8 mouse cellular contexts compared by ENCODE assay signal in genomic region chr9:37460961-37461340, GRCm38 (mm10). TPM values are rescaled to one million over a fixed set of nuclear protein-coding genes. Genes with fewer than 3 reads are reported as not detected.
DNase-seq lines count a peak whose midpoint lies in the region; ATAC-seq and TF ChIP-seq lines count a peak whose summit lies in the region.

No protein-coding gene starts in this region.

- no peak for ATAC-seq in heart, embryonic 12.5 days (ENCODE audit: insufficient number of reproducible peaks, low FRiP score)
- no peak for ATAC-seq in forebrain, embryonic 13.5 days
- ATAC-seq in limb, embryonic 15.5 days (ENCODE audit: insufficient number of reproducible peaks, low FRiP score, low TSS enrichment, low read depth) = no peak

- TF ChIP-seq CTCF in CH12.LX (conservative IDR thresholded peaks at IDR 0.05 in 1 of 2, IDR thresholded peaks at IDR 0.05 in 1 of 2; ENCODE audit: low read depth in 2 of 2, low read length in 2 of 2) = no peak

- TF ChIP-seq RAD21 in CH12.LX (IDR thresholded peaks at IDR 0.05; ENCODE audit: low read depth, low read length) = no peak

- peaks cover 13% of the 10 kb centered on the region for H3K4me1 ChIP-seq in heart, embryonic 12.5 days (replicated peaks)
- H3K4me1 ChIP-seq in CH12.LX (ENCODE audit: control insufficient read depth in 1 of 2, insufficient read depth in 2 of 2) = peaks cover 0 to 13% of the 10 kb centered on the region in 2 experiments; a peak in 3 of 4 replicates
- peaks cover 60% of the 10 kb centered on the region for H3K4me1 ChIP-seq in forebrain, embryonic 13.5 days
- H3K4me1 ChIP-seq in limb, embryonic 15.5 days = peaks cover 20% of the 10 kb centered on the region

- H3K4me3 ChIP-seq in heart, embryonic 12.5 days = peak overlapping the region; percentile 51
- H3K4me3 ChIP-seq in CH12.LX (replicated peaks in 1 of 3; ENCODE audit: low read depth in 2 of 3, low read length in 2 of 3, poor library complexity in 1 of 3) = peak overlapping the region in 1 of 3 experiments; percentile 36
- H3K4me3 ChIP-seq in forebrain, embryonic 13.5 days = peak overlapping the region; percentile 54
- peak overlapping the region; percentile 49 for H3K4me3 ChIP-seq in limb, embryonic 15.5 days

- no peak for TF ChIP-seq POLR2A in CH12.LX (IDR thresholded peaks at IDR 0.05; ENCODE audit: low read depth, low read length)

- dilution Hi-C loops in CH12.LX (cut with MboI; ENCODE audit: extremely low pct_ligation_motif_present, extremely low pct_unique_long_range_greater_than_20kb, low sequenced_read_pairs) = no loop called here

- in situ Hi-C loops in CH12.LX (cut with MboI; ENCODE audit: low pct_ligation_motif_present, low pct_unique_long_range_greater_than_20kb, low sequenced_read_pairs) = no loop called here

- no peak for TF ChIP-seq EP300 in CH12.LX (IDR thresholded peaks at IDR 0.05; ENCODE audit: low read length)

- DNase-seq in heart, postnatal 4 days = no peak
- DNase-seq in CH12.LX (ENCODE audit: extremely low read depth) = no peak
- no peak for DNase-seq in urinary bladder, postnatal 10 days (ENCODE audit: low spot score)
- DNase-seq in cerebellum, postnatal 4 days (ENCODE audit: low spot score in 2 of 2) = no peak
- DNase-seq in retina, postnatal 1 day = no peak

- H3K79me2 ChIP-seq in CH12.LX (replicated peaks; ENCODE audit: control insufficient read depth, extremely low read depth, insufficient read depth, poor library complexity, severe bottlenecking) = no peaks in the 10 kb centered on the region

- peak overlapping the region; percentile 92 for H3K4me2 ChIP-seq in heart, embryonic 12.5 days
- peak overlapping the region; percentile 89 for H3K4me2 ChIP-seq in CH12.LX (ENCODE audit: insufficient read depth, low read depth, poor library complexity, severe bottlenecking)
- H3K4me2 ChIP-seq in forebrain, embryonic 13.5 days = peak overlapping the region; percentile 97
- H3K4me2 ChIP-seq in limb, embryonic 15.5 days = peak overlapping the region; percentile 97

- WGBS in heart, embryonic 12.5 days = 9% methylated on average over 5 of the region's 5 CpGs
- 12% methylated on average over 5 of the region's 5 CpGs for WGBS in forebrain, embryonic 13.5 days
- 7% methylated on average over 5 of the region's 5 CpGs for WGBS in limb, embryonic 15.5 days

- peaks cover 78% of the 10 kb centered on the region for H3K27me3 ChIP-seq in heart, embryonic 12.5 days (replicated peaks)
- peaks cover 36% of the 10 kb centered on the region for H3K27me3 ChIP-seq in CH12.LX (replicated peaks)
- H3K27me3 ChIP-seq in forebrain, embryonic 13.5 days = peaks cover 40% of the 10 kb centered on the region
- H3K27me3 ChIP-seq in limb, embryonic 15.5 days = peaks cover 84% of the 10 kb centered on the region

- H3K27ac ChIP-seq in heart, embryonic 12.5 days (ENCODE audit: poor library complexity, severe bottlenecking) = no peak overlapping the region
- no peak overlapping the region for H3K27ac ChIP-seq in CH12.LX (ENCODE audit: insufficient read depth, low read depth)
- H3K27ac ChIP-seq in forebrain, embryonic 13.5 days = peak overlapping the region; percentile 81
- H3K27ac ChIP-seq in limb, embryonic 15.5 days = no peak overlapping the region

- no peaks in the 10 kb centered on the region for H3K36me3 ChIP-seq in heart, embryonic 12.5 days
- H3K36me3 ChIP-seq in CH12.LX (replicated peaks in 1 of 2; ENCODE audit: control insufficient read depth in 1 of 2, insufficient read depth in 1 of 2, low read length in 1 of 2) = no peaks in the 10 kb centered on the region
- H3K36me3 ChIP-seq in forebrain, embryonic 13.5 days (ENCODE audit: poor library complexity, severe bottlenecking) = no peaks in the 10 kb centered on the region
- H3K36me3 ChIP-seq in limb, embryonic 15.5 days = no peaks in the 10 kb centered on the region

- H3K9ac ChIP-seq in heart, embryonic 12.5 days = peak overlapping the region; percentile 11; the same call in 1 of the 2 replicates
- no peak overlapping the region for H3K9ac ChIP-seq in CH12.LX (ENCODE audit: insufficient read depth, low read depth)
- H3K9ac ChIP-seq in forebrain, embryonic 13.5 days = peak overlapping the region; percentile 72
- H3K9ac ChIP-seq in limb, embryonic 15.5 days = no peak overlapping the region

- no peaks in the 10 kb centered on the region for H3K9me3 ChIP-seq in heart, embryonic 12.5 days (replicated peaks)
- peaks cover 3% of the 10 kb centered on the region for H3K9me3 ChIP-seq in CH12.LX (replicated peaks; ENCODE audit: low read length)
- no peaks in the 10 kb centered on the region for H3K9me3 ChIP-seq in forebrain, embryonic 13.5 days (replicated peaks)
- no peaks in the 10 kb centered on the region for H3K9me3 ChIP-seq in limb, embryonic 15.5 days

TF ChIP-seq in CH12.LX, 34 proteins besides CTCF, POLR2A, EP300 and RAD21:
- no peak for TF ChIP-seq CHD2 (IDR thresholded peaks at IDR 0.05; ENCODE audit: low read length)
- TF ChIP-seq JUN (IDR thresholded peaks at IDR 0.05; ENCODE audit: insufficient read depth, low read depth, low read length) = no peak
- TF ChIP-seq MEF2A (IDR thresholded peaks at IDR 0.05; ENCODE audit: borderline replicate concordance, low read depth, low read length) = no peak
- no peak for TF ChIP-seq USF1 (IDR thresholded peaks at IDR 0.05; ENCODE audit: low read depth, low read length)
- TF ChIP-seq ZNF384 (IDR thresholded peaks at IDR 0.05; ENCODE audit: low read depth, low read length) = no peak
- no peak for TF ChIP-seq ELF1 (IDR thresholded peaks at IDR 0.05; ENCODE audit: low read depth, low read length)
- no peak for TF ChIP-seq NELFE (IDR thresholded peaks at IDR 0.05; ENCODE audit: low read depth, low read length)
- TF ChIP-seq POLR2AphosphoS2 (IDR thresholded peaks at IDR 0.05; ENCODE audit: low read depth, low read length) = no peak
- TF ChIP-seq ZMIZ1 (IDR thresholded peaks at IDR 0.05; ENCODE audit: low read depth, low read length) = no peak

RNA-seq across cellular contexts. Expression of gene Robo3, which starts 27.9 kb away (rescaled TPM):
- polyA plus RNA-seq in heart, embryonic 12.5 days (2016; fragmentation: Nextera tagmentation; extraction: Ambion mirVana) = 0.10 and 0.20 TPM in 2 replicates
- total RNA-seq in heart, postnatal 4 days (2021) = under 1 TPM in 1 of 2 experiments, not detected in 1; 0.05 TPM
- total RNA-seq in CH12.LX (2012; rRNA removed) = 0.76 TPM in 2 replicates
- 0.42 and 0.59 TPM in 2 replicates for total RNA-seq in CH12.LX (2014; rRNA removed)
- polyA plus RNA-seq in CH12.LX (2012; ENCODE audit: insufficient read length, low read depth) = 0.41 and 1.1 TPM in 2 replicates
- 7.1 and 9.3 TPM in 2 replicates for polyA plus RNA-seq in forebrain, embryonic 13.5 days (2015; fragmentation: Nextera tagmentation; extraction: Ambion mirVana)
- 0.06 and 0.12 TPM in 2 replicates for polyA plus RNA-seq in limb, embryonic 15.5 days (2015; fragmentation: Nextera tagmentation; extraction: Ambion mirVana)

RNA-seq across cellular contexts. Expression of gene Msantd2, which starts 28.2 kb away (rescaled TPM):
- polyA plus RNA-seq in heart, embryonic 12.5 days (2016; fragmentation: Nextera tagmentation; extraction: Ambion mirVana) = 21.7 and 28.2 TPM in 2 replicates
- total RNA-seq in heart, postnatal 4 days (2021) = 10 to 100 TPM; 15.2 to 20.6 TPM
- total RNA-seq in CH12.LX (2012; rRNA removed) = 14.2 and 16.8 TPM in 2 replicates
- total RNA-seq in CH12.LX (2014; rRNA removed) = 13.8 and 15.5 TPM in 2 replicates
- 9.5 and 11.9 TPM in 2 replicates for polyA plus RNA-seq in CH12.LX (2012; ENCODE audit: insufficient read length, low read depth)
- polyA plus RNA-seq in forebrain, embryonic 13.5 days (2015; fragmentation: Nextera tagmentation; extraction: Ambion mirVana) = 32.3 and 38.1 TPM in 2 replicates
- 17.3 and 25.2 TPM in 2 replicates for polyA plus RNA-seq in limb, embryonic 15.5 days (2015; fragmentation: Nextera tagmentation; extraction: Ambion mirVana)

RNA-seq across cellular contexts. Expression of gene Robo4, which starts 59.3 kb away (rescaled TPM):
- 4.6 and 6.2 TPM in 2 replicates for polyA plus RNA-seq in heart, embryonic 12.5 days (2016; fragmentation: Nextera tagmentation; extraction: Ambion mirVana)
- 10 to 100 TPM; 32.6 to 33.2 TPM for total RNA-seq in heart, postnatal 4 days (2021)
- total RNA-seq in CH12.LX (2012; rRNA removed) (not detected in 2 replicates), CH12.LX (2014; rRNA removed) (not detected in 2 replicates)
- polyA plus RNA-seq in CH12.LX (2012; ENCODE audit: insufficient read length, low read depth) = not detected in 2 replicates
- polyA plus RNA-seq in forebrain, embryonic 13.5 days (2015; fragmentation: Nextera tagmentation; extraction: Ambion mirVana) = 3.1 and 4.2 TPM in 2 replicates
- 10.7 and 14.3 TPM in 2 replicates for polyA plus RNA-seq in limb, embryonic 15.5 days (2015; fragmentation: Nextera tagmentation; extraction: Ambion mirVana)

Comparison
In these comparisons a context has a peak if more than half of its experiments do, and no peak if none do; other contexts are left out.
1. H3K9ac ChIP-seq: peak in heart, embryonic 12.5 days (single experiment) and forebrain, embryonic 13.5 days (single experiment); none in CH12.LX (single experiment) and limb, embryonic 15.5 days (single experiment).
2. Peak in every context shown above with its lines, with median percentiles within 50 percentile points of each other: H3K4me2 ChIP-seq.